Mouse (Mus musculus): ENCODE measurements around the gene Cpne7. TPM values are rescaled to one million over a fixed set of nuclear protein-coding genes. Genes with fewer than 3 reads are reported as not detected.

Cpne7 gene
- polyA plus RNA-seq (2012; rRNA removed), result 1.1 and 1.3 TPM in 2 replicates

- peak within 1 kb of the TSS; percentile 28 for H3K4me3 ChIP-seq (ENCODE audit: control insufficient read depth, low read depth, low read length)
- no peaks in the 10 kb centered on the region for H3K27me3 ChIP-seq (ENCODE audit: control insufficient read depth, insufficient read depth, low read length)
- H3K4me1 ChIP-seq (ENCODE audit: control insufficient read depth, insufficient read depth, low read length), result peaks cover 8% of the 10 kb centered on the region
- H3K36me3 ChIP-seq (ENCODE audit: control insufficient read depth, insufficient read depth, low read length), result no peaks in the 10 kb centered on the region
- TF ChIP-seq POLR2A (IDR thresholded peaks at IDR 0.05; ENCODE audit: control insufficient read depth, low read depth, low read length), result no peak
- no peak for TF ChIP-seq CTCF (IDR thresholded peaks at IDR 0.05; ENCODE audit: control insufficient read depth, insufficient read depth, insufficient replicate concordance, low read depth, low read length)
- H3K27ac ChIP-seq (ENCODE audit: control insufficient read depth, insufficient read depth, low read depth, low read length), result no peak within 1 kb of the TSS
Measured at GRCm38 (mm10) chr8:123117127-123117731, at the start of gene Cpne7. Gene Cpne7, plus strand, starts transcription at chr8:123117374.

DNA sequence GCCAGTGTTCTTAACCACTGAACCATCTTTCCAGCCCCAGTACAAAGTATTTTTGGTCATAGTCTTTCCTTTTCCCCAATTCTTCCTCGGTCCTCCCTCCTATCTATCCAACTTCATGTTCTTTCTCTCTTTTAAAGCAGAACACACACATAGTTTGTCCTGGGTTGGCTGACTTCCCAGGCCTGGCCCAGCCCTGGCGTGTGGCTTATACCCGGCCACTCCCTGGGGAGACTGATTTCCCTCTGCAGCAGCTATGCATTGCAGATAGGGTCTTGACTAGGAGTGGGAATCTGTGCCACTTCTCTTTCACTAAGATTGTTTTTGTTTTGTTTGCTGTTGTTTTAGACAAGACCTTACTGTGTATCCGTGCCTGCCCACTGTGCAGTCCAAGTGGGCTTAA lies 46.0 kb upstream of the Cpne7 start:
- TF ChIP-seq POLR2A (IDR thresholded peaks at IDR 0.05; ENCODE audit: control insufficient read depth, low read depth, low read length), result no peak
- TF ChIP-seq CTCF (IDR thresholded peaks at IDR 0.05; ENCODE audit: control insufficient read depth, insufficient read depth, insufficient replicate concordance, low read depth, low read length), result no peak
- H3K36me3 ChIP-seq (ENCODE audit: control insufficient read depth, insufficient read depth, low read length), result peaks cover 1% of the 10 kb centered on the region
- no peaks in the 10 kb centered on the region for H3K27me3 ChIP-seq (ENCODE audit: control insufficient read depth, insufficient read depth, low read length)
- no peak overlapping the region for H3K4me3 ChIP-seq (ENCODE audit: control insufficient read depth, low read depth, low read length)
- H3K27ac ChIP-seq (ENCODE audit: control insufficient read depth, insufficient read depth, low read depth, low read length), result no peak overlapping the region
- peaks cover 3% of the 10 kb centered on the region for H3K4me1 ChIP-seq (ENCODE audit: control insufficient read depth, insufficient read depth, low read length)

DNA sequence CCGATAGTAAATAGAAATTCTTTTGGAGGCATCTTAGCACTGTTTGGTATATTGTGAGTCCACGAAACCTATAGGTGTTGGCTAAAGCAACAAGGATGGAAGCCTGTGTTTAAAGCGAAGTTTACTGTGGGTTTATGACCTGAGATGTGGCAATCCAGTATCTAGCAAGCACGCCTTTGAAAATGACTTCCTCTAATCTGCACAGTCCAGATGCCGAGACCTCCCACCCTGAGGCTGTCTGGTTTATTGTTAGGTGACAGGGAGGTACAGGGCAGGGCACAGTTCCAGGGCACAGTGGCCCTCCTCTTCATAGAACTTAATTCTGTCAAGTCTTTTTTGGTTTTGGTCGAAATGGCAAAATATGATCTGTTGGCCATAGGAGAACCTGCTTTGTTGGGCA lies 40.0 kb upstream of the Cpne7 start:
- no peaks in the 10 kb centered on the region for H3K27me3 ChIP-seq (ENCODE audit: control insufficient read depth, insufficient read depth, low read length)
- TF ChIP-seq CTCF (IDR thresholded peaks at IDR 0.05; ENCODE audit: control insufficient read depth, insufficient read depth, insufficient replicate concordance, low read depth, low read length), result no peak
- TF ChIP-seq POLR2A (IDR thresholded peaks at IDR 0.05; ENCODE audit: control insufficient read depth, low read depth, low read length), result no peak
- H3K4me3 ChIP-seq (ENCODE audit: control insufficient read depth, low read depth, low read length), result no peak overlapping the region
- no peak overlapping the region for H3K27ac ChIP-seq (ENCODE audit: control insufficient read depth, insufficient read depth, low read depth, low read length)
- H3K4me1 ChIP-seq (ENCODE audit: control insufficient read depth, insufficient read depth, low read length), result no peaks in the 10 kb centered on the region
- H3K36me3 ChIP-seq (ENCODE audit: control insufficient read depth, insufficient read depth, low read length), result peaks cover 1% of the 10 kb centered on the region

DNA sequence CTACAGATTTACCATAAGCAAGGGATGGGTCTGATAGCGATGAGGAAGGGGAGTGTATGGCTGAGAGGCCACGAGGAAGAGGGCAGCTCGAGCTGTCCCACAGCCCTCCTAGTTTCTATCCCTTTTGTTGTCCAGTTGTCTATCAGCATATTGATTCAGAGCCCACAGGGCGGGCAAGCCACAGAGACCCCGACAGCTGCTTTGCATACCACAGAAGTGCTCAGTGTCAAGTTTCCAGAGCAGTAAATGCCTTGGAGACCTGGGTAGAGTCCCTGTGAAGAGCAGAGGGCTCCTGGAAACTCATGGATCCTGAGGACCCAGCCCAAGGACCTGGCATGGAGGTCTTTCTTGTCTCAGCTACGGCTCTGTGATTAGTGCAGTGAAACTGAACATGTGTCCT lies 34.2 kb upstream of the Cpne7 start:
- Histone ChIP-seq H3K36me3 (ENCODE audit: control insufficient read depth, insufficient read depth, low read length) (peaks cover 8% of the 10 kb centered on the region), H3K4me3 (ENCODE audit: control insufficient read depth, low read depth, low read length) (no peak overlapping the region), H3K27ac (ENCODE audit: control insufficient read depth, insufficient read depth, low read depth, low read length) (no peak overlapping the region), H3K4me1 (ENCODE audit: control insufficient read depth, insufficient read depth, low read length) (no peaks in the 10 kb centered on the region), H3K27me3 (ENCODE audit: control insufficient read depth, insufficient read depth, low read length) (no peaks in the 10 kb centered on the region)
- TF ChIP-seq POLR2A (IDR thresholded peaks at IDR 0.05; ENCODE audit: control insufficient read depth, low read depth, low read length) (no peak), CTCF (IDR thresholded peaks at IDR 0.05; ENCODE audit: control insufficient read depth, insufficient read depth, insufficient replicate concordance, low read depth, low read length) (no peak)

GRCm38 (mm10) chr8:123083610-123084009 lies 33.6 kb upstream of the Cpne7 start:
- H3K36me3 ChIP-seq (ENCODE audit: control insufficient read depth, insufficient read depth, low read length), result peaks cover 7% of the 10 kb centered on the region
- H3K27ac ChIP-seq (ENCODE audit: control insufficient read depth, insufficient read depth, low read depth, low read length), result no peak overlapping the region
- H3K4me1 ChIP-seq (ENCODE audit: control insufficient read depth, insufficient read depth, low read length), result no peaks in the 10 kb centered on the region
- H3K27me3 ChIP-seq (ENCODE audit: control insufficient read depth, insufficient read depth, low read length), result no peaks in the 10 kb centered on the region
- no peak overlapping the region for H3K4me3 ChIP-seq (ENCODE audit: control insufficient read depth, low read depth, low read length)
- TF ChIP-seq POLR2A (IDR thresholded peaks at IDR 0.05; ENCODE audit: control insufficient read depth, low read depth, low read length) (no peak), CTCF (IDR thresholded peaks at IDR 0.05; ENCODE audit: control insufficient read depth, insufficient read depth, insufficient replicate concordance, low read depth, low read length) (no peak)

GRCm38 (mm10) chr8:123087289-123087688 lies 29.9 kb upstream of the Cpne7 start:
- Histone ChIP-seq H3K27me3 (ENCODE audit: control insufficient read depth, insufficient read depth, low read length) (no peaks in the 10 kb centered on the region), H3K4me1 (ENCODE audit: control insufficient read depth, insufficient read depth, low read length) (no peaks in the 10 kb centered on the region), H3K4me3 (ENCODE audit: control insufficient read depth, low read depth, low read length) (no peak overlapping the region), H3K36me3 (ENCODE audit: control insufficient read depth, insufficient read depth, low read length) (peaks cover 8% of the 10 kb centered on the region), H3K27ac (ENCODE audit: control insufficient read depth, insufficient read depth, low read depth, low read length) (no peak overlapping the region)
- TF ChIP-seq POLR2A (IDR thresholded peaks at IDR 0.05; ENCODE audit: control insufficient read depth, low read depth, low read length) (no peak), CTCF (IDR thresholded peaks at IDR 0.05; ENCODE audit: control insufficient read depth, insufficient read depth, insufficient replicate concordance, low read depth, low read length) (no peak)

GRCm38 (mm10) chr8:123097216-123097615 lies 20.0 kb upstream of the Cpne7 start:
- no peaks in the 10 kb centered on the region; the same call in 1 of the 2 replicates for H3K36me3 ChIP-seq (ENCODE audit: control insufficient read depth, insufficient read depth, low read length)
- TF ChIP-seq CTCF (IDR thresholded peaks at IDR 0.05; ENCODE audit: control insufficient read depth, insufficient read depth, insufficient replicate concordance, low read depth, low read length), result no peak
- TF ChIP-seq POLR2A (IDR thresholded peaks at IDR 0.05; ENCODE audit: control insufficient read depth, low read depth, low read length), result no peak

More at GRCm38 (mm10) chr8:123097216-123097615, 20.0 kb upstream of the Cpne7 start:
- Histone ChIP-seq H3K4me3 (ENCODE audit: control insufficient read depth, low read depth, low read length) (no peak overlapping the region), H3K4me1 (ENCODE audit: control insufficient read depth, insufficient read depth, low read length) (no peaks in the 10 kb centered on the region; the same call in 1 of the 2 replicates), H3K27me3 (ENCODE audit: control insufficient read depth, insufficient read depth, low read length) (no peaks in the 10 kb centered on the region), H3K27ac (ENCODE audit: control insufficient read depth, insufficient read depth, low read depth, low read length) (no peak overlapping the region)

All from testis, adult 2 months (tissue).